Mouse (Mus musculus): ENCODE measurements around the gene Plp2.
"Not testable (repeated sequence)": the region's sequence is repeated elsewhere in the genome, so short reads cannot be mapped to it uniquely, and the experiment has no call there.

DNA sequence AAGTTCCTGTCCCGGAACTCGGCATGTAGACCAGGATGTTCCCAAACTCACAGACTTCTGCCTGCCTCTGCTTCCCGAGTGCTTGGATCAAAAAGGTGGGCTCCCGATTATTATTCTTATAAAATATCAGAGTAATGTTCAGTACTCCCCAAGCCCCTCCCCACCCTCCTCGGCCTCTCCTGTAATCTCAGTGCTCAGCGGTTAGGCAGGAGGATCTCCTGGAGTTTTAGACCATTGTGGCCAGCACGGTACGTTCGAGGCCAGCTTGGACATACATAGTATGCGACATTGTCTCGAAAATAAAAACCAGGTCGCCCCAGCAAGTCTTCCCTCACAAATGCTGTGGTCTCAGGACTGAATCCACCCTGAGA is 42.6 kb upstream of the Plp2 start:
- not testable (repeated sequence) for TF ChIP-seq POLR2A (IDR thresholded peaks at IDR 0.05; ENCODE audit: insufficient read length, low read depth); E2F4 (IDR thresholded peaks at IDR 0.05; ENCODE audit: insufficient read depth)
